Mouse (Mus musculus) right cerebral cortex, postnatal 25 days (tissue): Measurements from ENCODE around the gene Lins1.

Experiments
- DNase-seq: peaks from one replicate; pipeline ENCODE4 v3.0.0; 2022

Gene Lins1

GRCm38 (mm10) chr7:66733431-66733830, 43.7 kb downstream of the Lins1 start:
- DNase-seq = no peak

- DNase-seq = no peak
These were observed 44.2 kb downstream of the Lins1 start for GRCm38 (mm10) chr7:66733882-66734281.

GRCm38 (mm10) chr7:66734466-66734865, 44.8 kb downstream of the Lins1 start:
- DNase-seq = no peak

- no peak for DNase-seq
These were observed 45.3 kb downstream of the Lins1 start for GRCm38 (mm10) chr7:66734993-66735392.

- no peak for DNase-seq
These were observed 47.7 kb downstream of the Lins1 start for GRCm38 (mm10) chr7:66737418-66737817.

- no peak for DNase-seq
These were observed 51.3 kb downstream of the Lins1 start for GRCm38 (mm10) chr7:66741008-66741407.

GRCm38 (mm10) chr7:66741412-66741811, 51.7 kb downstream of the Lins1 start:
- no peak for DNase-seq

GRCm38 (mm10) chr7:66743377-66743781, 53.7 kb downstream of the Lins1 start, which contains the start of gene Cers3:
TSS of gene Cers3 (plus strand) at chr7:66743504.
- DNase-seq = no peak

GRCm38 (mm10) chr7:66746972-66747371, 57.3 kb downstream of the Lins1 start:
- no peak for DNase-seq

- DNase-seq = no peak
These were observed 60.3 kb downstream of the Lins1 start for GRCm38 (mm10) chr7:66749998-66750397.

- no peak for DNase-seq
These were observed 64.1 kb downstream of the Lins1 start for GRCm38 (mm10) chr7:66753816-66754215.

- DNase-seq = no peak
These were observed 65.9 kb downstream of the Lins1 start for GRCm38 (mm10) chr7:66755611-66756010.
